In the genomic region with DNA sequence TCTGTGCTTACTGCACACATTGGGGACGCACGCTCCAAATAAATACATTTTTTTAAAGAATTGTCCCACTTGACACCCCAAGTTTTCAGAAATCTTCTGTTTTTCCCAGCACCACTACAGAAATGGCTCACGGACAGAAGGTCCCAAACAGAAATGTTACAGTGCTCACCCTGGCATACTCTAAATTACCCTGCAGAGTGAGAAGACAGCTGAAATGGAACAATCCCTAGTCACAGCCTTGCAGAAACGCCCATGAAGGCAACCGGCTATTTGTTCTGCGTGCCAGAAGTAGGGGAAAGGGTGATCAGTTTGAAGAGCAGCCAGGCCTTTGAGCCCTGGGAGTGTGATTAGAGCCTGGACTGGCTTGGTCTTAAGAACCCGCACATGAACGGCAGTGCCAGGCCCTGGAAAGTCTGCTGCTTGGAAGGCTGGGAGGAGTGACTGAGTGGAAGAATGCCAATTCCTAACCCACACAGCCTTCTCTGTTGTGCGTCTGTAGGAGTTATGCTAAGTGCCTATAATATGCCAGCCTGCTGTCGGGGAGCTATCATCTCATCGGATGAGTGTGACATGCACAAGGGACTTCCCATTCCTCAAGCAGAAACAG, we compare ENCODE assay signal across 9 mouse cellular contexts. TPM values are rescaled to one million over a fixed set of nuclear protein-coding genes. Genes with fewer than 3 reads are reported as not detected.
DNase-seq lines count a peak whose midpoint lies in the region; ATAC-seq lines count a peak whose summit lies in the region.
"Had no signal": no experiment of that assay in that cellular context is flagged by ENCODE, and none has a peak within 500 bp of the region (broad histone marks: within the 10 kb centered on the region; RNA-seq: fewer than 3 reads in every experiment).

No protein-coding gene starts in this region.

- H3K4me2 ChIP-seq in heart, embryonic 15.5 days = no peak overlapping the region
- H3K4me2 ChIP-seq: liver, embryonic 15.5 days had no signal

- WGBS in heart, embryonic 15.5 days = 48% methylated on average over 11 of the region's 11 CpGs

- H3K4me1 ChIP-seq in heart, embryonic 15.5 days (replicated peaks) = peaks cover 6% of the 10 kb centered on the region; the same call in 1 of the 2 replicates
- H3K4me1 ChIP-seq: liver, embryonic 15.5 days had no signal

- DNase-seq in heart, adult 11 months = no peak
- DNase-seq in adipocyte (ENCODE audit: low spot score) = peak; percentile 71
- peak; percentile 61 to 74 for DNase-seq in left cerebral cortex, adult 9 months (ENCODE audit: low spot score in 2 of 2)
- no peak for DNase-seq in urinary bladder, postnatal 25 days (ENCODE audit: low spot score)
- DNase-seq in spleen, postnatal 10 days (ENCODE audit: low spot score in 2 of 2) = no peak
- DNase-seq in c-Kit-positive CD71-positive TER-119-positive erythroid progenitor cells, embryonic 14.5 days (ENCODE audit: low spot score) = no peak

- ATAC-seq in heart, embryonic 15.5 days (replicated peaks; ENCODE audit: insufficient number of reproducible peaks, insufficient read depth, low FRiP score, low read depth) = peak; percentile 43
- ATAC-seq in frontal cortex, adult (ENCODE audit: low TSS enrichment) = peak; percentile 99

- H3K27ac ChIP-seq in heart, embryonic 15.5 days = peak overlapping the region; percentile 33; the same call in 1 of the 2 replicates
- H3K27ac ChIP-seq: liver, embryonic 15.5 days had no signal

- no peaks in the 10 kb centered on the region for H3K27me3 ChIP-seq in heart, embryonic 15.5 days
- H3K27me3 ChIP-seq: liver, embryonic 15.5 days had no signal

- H3K9me3 ChIP-seq in heart, embryonic 15.5 days (replicated peaks) = no peaks in the 10 kb centered on the region
- H3K9me3 ChIP-seq: liver, embryonic 15.5 days had no signal

- no peak overlapping the region for H3K4me3 ChIP-seq in heart, embryonic 15.5 days
- H3K4me3 ChIP-seq: liver, embryonic 15.5 days had no signal

- no peak overlapping the region for H3K9ac ChIP-seq in heart, embryonic 15.5 days
- H3K9ac ChIP-seq: liver, embryonic 15.5 days had no signal

- no peaks in the 10 kb centered on the region for H3K36me3 ChIP-seq in heart, embryonic 15.5 days
- H3K36me3 ChIP-seq: liver, embryonic 15.5 days had no signal

RNA-seq across cellular contexts. Expression of a gene that starts 22.2 kb away (rescaled TPM):
- polyA plus RNA-seq in heart, embryonic 15.5 days (2015; fragmentation: Nextera tagmentation; extraction: Ambion mirVana) = 82.9 and 102 TPM in 2 replicates

Comparison
In these comparisons a context has a peak if more than half of its experiments do, and no peak if none do; other contexts are left out.
1. DNase-seq: peak in adipocyte (single experiment) and left cerebral cortex, adult 9 months (2 of 2); none in heart, adult 11 months (single experiment), urinary bladder, postnatal 25 days (single experiment), spleen, postnatal 10 days (0 of 2) and c-Kit-positive CD71-positive TER-119-positive erythroid progenitor cells, embryonic 14.5 days (single experiment).